Mouse (Mus musculus): Measurements from ENCODE around the gene Uba7. TPM values are rescaled to one million over a fixed set of nuclear protein-coding genes. Genes with fewer than 3 reads are reported as not detected.
"Not testable (repeated sequence)": the region's sequence is repeated elsewhere in the genome, so short reads cannot be mapped to it uniquely, and the experiment has no call there.

The Uba7 gene
- polyA plus RNA-seq, 1 experiment from 2014 or later, result 42.9 TPM

GRCm38 (mm10) chr9:107994464-107994863, 19.2 kb downstream of the Uba7 start:
- Histone ChIP-seq H3K27me3 (replicated peaks) (0 out of 2 replicates have a peak, but pooled peaks cover 3% of the 10 kb centered on the region), H3K27ac (ENCODE audit: poor library complexity, severe bottlenecking) (0 out of 2 replicates have a peak overlapping the region, but pooled peaks have one; percentile 5), H3K4me3 (no peak overlapping the region), H3K4me2 (no peak overlapping the region), H3K4me1 (replicated peaks) (peaks cover 13% of the 10 kb centered on the region), H3K36me3 (no peaks in the 10 kb centered on the region), H3K9ac (0 out of 2 replicates have a peak overlapping the region, but pooled peaks have one; percentile 10), H3K9me3 (replicated peaks) (no peaks in the 10 kb centered on the region)
- no peak for ATAC-seq (ENCODE audit: insufficient number of reproducible peaks, low FRiP score)
- 28% methylated on average over 2 of the region's 2 CpGs for WGBS

GRCm38 (mm10) chr9:107995513-107995912, 20.2 kb downstream of the Uba7 start:
- Histone ChIP-seq H3K36me3 (no peaks in the 10 kb centered on the region), H3K27me3 (replicated peaks) (0 out of 2 replicates have a peak, but pooled peaks cover 3% of the 10 kb centered on the region), H3K4me3 (no peak overlapping the region), H3K4me2 (no peak overlapping the region), H3K4me1 (replicated peaks) (peaks cover 13% of the 10 kb centered on the region), H3K9ac (no peak overlapping the region), H3K9me3 (replicated peaks) (no peaks in the 10 kb centered on the region), H3K27ac (ENCODE audit: poor library complexity, severe bottlenecking) (no peak overlapping the region)
- 88% methylated on average over 21 of the region's 21 CpGs for WGBS
- ATAC-seq (ENCODE audit: insufficient number of reproducible peaks, low FRiP score), result no peak

GRCm38 (mm10) chr9:107996049-107996448, 20.7 kb downstream of the Uba7 start, which contains the start of gene Gm20662:
TSS of gene Gm20662 (plus strand) at chr9:107996349.
- 0 out of 2 replicates have a peak, but pooled peaks cover 3% of the 10 kb centered on the region for H3K27me3 ChIP-seq (replicated peaks)
- H3K4me3 ChIP-seq, result no peak within 1 kb of the TSS
- H3K9me3 ChIP-seq (replicated peaks), result no peaks in the 10 kb centered on the region
- 83% methylated on average over 5 of the region's 5 CpGs for whole genome bisulfite sequencing
- H3K4me1 ChIP-seq (replicated peaks), result peaks cover 13% of the 10 kb centered on the region
- H3K27ac ChIP-seq (ENCODE audit: poor library complexity, severe bottlenecking), result no peak within 1 kb of the TSS
- no peaks in the 10 kb centered on the region for H3K36me3 ChIP-seq
- no peak within 1 kb of the TSS for H3K4me2 ChIP-seq
- ATAC-seq (ENCODE audit: insufficient number of reproducible peaks, low FRiP score), result no peak
- H3K9ac ChIP-seq, result no peak within 1 kb of the TSS

- H3K9me3 ChIP-seq (replicated peaks), result no peaks in the 10 kb centered on the region
- H3K4me2 ChIP-seq, result peak within 1 kb of the TSS; percentile 83
- H3K4me3 ChIP-seq, result peak within 1 kb of the TSS; percentile 97
- H3K36me3 ChIP-seq, result 0 out of 2 replicates have a peak, but pooled peaks cover 3% of the 10 kb centered on the region
- ATAC-seq (ENCODE audit: insufficient number of reproducible peaks, low FRiP score), result peak; percentile 98
- 0 out of 2 replicates have a peak, but pooled peaks cover 3% of the 10 kb centered on the region for H3K27me3 ChIP-seq (replicated peaks)
- H3K9ac ChIP-seq, result peak within 1 kb of the TSS; percentile 98
- H3K4me1 ChIP-seq (replicated peaks), result peaks cover 25% of the 10 kb centered on the region
- H3K27ac ChIP-seq (ENCODE audit: poor library complexity, severe bottlenecking), result peak within 1 kb of the TSS; percentile 97
- WGBS, result under 1% methylated on average over 51 of the region's 51 CpGs
These were observed 26.8 kb downstream of the Uba7 start, which contains the start of gene Ip6k1 for GRCm38 (mm10) chr9:108001922-108002770. TSS of gene Ip6k1 (plus strand) at chr9:108002501.

DNA sequence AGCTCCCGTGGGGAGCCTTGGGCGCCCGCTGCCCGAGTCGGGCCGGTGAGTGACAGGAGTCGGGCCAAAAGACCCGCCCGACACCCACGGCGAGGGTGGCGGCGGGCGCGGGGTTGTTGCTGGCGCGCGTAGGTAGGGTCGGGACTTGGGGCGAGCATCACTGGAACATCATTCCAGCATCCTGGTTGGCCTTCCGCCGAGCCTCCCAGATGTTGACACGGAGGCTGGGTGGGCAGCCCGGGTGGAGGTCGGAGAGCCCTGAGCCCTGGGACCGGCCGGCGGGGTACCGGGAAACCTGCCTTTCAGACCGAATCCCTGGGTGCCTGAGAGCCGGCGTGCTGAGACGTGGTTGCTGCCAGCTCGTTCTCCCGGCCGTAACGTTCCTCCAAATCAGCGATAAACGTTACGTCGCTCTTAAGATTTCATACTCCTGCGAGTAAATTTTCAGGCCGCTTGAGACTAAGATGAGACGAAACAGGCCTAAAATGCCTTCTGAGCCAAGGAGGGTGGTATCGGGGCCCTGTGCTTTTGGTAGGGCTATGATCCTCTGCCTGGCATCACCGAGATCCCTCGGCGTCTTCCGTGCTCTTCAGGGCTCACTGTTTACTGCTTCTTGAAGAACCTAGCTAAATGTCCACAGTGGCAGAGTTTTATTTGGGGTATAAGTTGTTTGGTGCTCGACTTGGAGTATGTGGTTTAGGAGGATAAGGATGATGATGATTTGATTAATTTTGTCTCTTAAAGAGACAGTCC, 27.6 kb downstream of the Uba7 start:
- Histone ChIP-seq H3K4me2 (peak overlapping the region; percentile 83), H3K9me3 (replicated peaks) (no peaks in the 10 kb centered on the region), H3K9ac (peak overlapping the region; percentile 98), H3K27ac (ENCODE audit: poor library complexity, severe bottlenecking) (peak overlapping the region; percentile 97), H3K4me3 (peak overlapping the region; percentile 97), H3K27me3 (replicated peaks) (0 out of 2 replicates have a peak, but pooled peaks cover 3% of the 10 kb centered on the region), H3K36me3 (0 out of 2 replicates have a peak, but pooled peaks cover 3% of the 10 kb centered on the region), H3K4me1 (replicated peaks) (peaks cover 25% of the 10 kb centered on the region)
- ATAC-seq (ENCODE audit: insufficient number of reproducible peaks, low FRiP score), result peak; percentile 53
- under 1% methylated on average over 50 of the region's 50 CpGs for WGBS

GRCm38 (mm10) chr9:108003531-108003890, 28.2 kb downstream of the Uba7 start:
- 0 out of 2 replicates have a peak, but pooled peaks cover 3% of the 10 kb centered on the region for H3K27me3 ChIP-seq (replicated peaks)

DNA sequence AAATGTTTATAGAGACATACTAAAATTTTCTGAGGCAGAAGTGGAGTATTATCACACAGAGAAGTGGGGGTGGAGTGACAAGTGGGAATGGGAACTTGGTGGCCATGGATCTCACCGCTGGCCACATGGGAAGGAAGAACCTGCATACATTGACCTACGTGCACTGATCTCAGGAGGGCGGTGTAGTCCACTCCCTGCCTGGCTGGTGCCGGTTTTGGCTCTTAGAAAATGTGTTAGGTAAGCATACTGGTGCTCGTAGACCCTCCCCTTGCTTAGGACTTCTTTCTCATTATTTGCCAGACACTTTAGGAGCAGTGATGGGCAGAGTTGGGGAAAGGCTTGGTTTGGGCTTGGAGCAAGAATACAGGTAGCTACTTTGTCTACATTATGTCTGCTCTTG, 32.7 kb downstream of the Uba7 start:
- Histone ChIP-seq H3K9ac (0 out of 2 replicates have a peak overlapping the region, but pooled peaks have one; percentile 41), H3K4me1 (replicated peaks) (peaks cover 30% of the 10 kb centered on the region), H3K27me3 (replicated peaks) (no peaks in the 10 kb centered on the region), H3K4me2 (no peak overlapping the region), H3K4me3 (no peak overlapping the region), H3K27ac (ENCODE audit: poor library complexity, severe bottlenecking) (no peak overlapping the region), H3K9me3 (replicated peaks) (no peaks in the 10 kb centered on the region), H3K36me3 (peaks cover 11% of the 10 kb centered on the region; the same call in 1 of the 2 replicates)
- 92% methylated on average over 5 of the region's 5 CpGs for WGBS
- ATAC-seq (ENCODE audit: insufficient number of reproducible peaks, low FRiP score), result no peak

More at GRCm38 (mm10) chr9:108003531-108003890, 28.2 kb downstream of the Uba7 start:
- Histone ChIP-seq H3K9me3 (replicated peaks) (no peaks in the 10 kb centered on the region), H3K36me3 (0 out of 2 replicates have a peak, but pooled peaks cover 3% of the 10 kb centered on the region), H3K27ac (ENCODE audit: poor library complexity, severe bottlenecking) (peak overlapping the region; percentile 97), H3K4me3 (peak overlapping the region; percentile 97), H3K4me1 (replicated peaks) (peaks cover 31% of the 10 kb centered on the region), H3K4me2 (peak overlapping the region; percentile 83), H3K9ac (peak overlapping the region; percentile 98)
- 23% methylated on average over 8 of the region's 8 CpGs for WGBS
- no peak for ATAC-seq (ENCODE audit: insufficient number of reproducible peaks, low FRiP score)

DNA sequence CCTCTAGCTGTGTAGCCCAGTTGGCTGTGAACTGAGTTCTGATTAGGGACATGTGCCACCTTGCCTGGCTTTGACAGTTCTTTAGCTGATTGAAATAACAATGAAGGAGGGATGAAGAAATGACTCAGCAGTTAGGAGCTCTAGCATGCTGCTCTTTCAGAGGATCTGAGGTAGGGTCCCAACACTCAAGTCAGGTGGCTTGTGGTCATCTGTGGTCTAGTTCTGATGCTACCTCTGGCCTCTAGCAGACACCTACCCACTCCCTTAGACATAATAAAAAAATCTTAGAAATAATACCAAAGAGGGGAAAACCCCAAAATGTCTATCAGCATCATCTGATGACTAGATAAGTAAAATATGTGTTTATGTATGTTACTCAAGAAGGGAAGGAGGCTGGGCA, 35.1 kb downstream of the Uba7 start:
- Histone ChIP-seq H3K9me3 (replicated peaks) (no peaks in the 10 kb centered on the region), H3K4me3 (no peak overlapping the region), H3K4me2 (no peak overlapping the region), H3K9ac (no peak overlapping the region), H3K27ac (ENCODE audit: poor library complexity, severe bottlenecking) (no peak overlapping the region), H3K4me1 (replicated peaks) (peaks cover 14% of the 10 kb centered on the region), H3K27me3 (replicated peaks) (no peaks in the 10 kb centered on the region), H3K36me3 (peaks cover 12% of the 10 kb centered on the region; the same call in 1 of the 2 replicates)
- ATAC-seq (ENCODE audit: insufficient number of reproducible peaks, low FRiP score), result no peak

DNA sequence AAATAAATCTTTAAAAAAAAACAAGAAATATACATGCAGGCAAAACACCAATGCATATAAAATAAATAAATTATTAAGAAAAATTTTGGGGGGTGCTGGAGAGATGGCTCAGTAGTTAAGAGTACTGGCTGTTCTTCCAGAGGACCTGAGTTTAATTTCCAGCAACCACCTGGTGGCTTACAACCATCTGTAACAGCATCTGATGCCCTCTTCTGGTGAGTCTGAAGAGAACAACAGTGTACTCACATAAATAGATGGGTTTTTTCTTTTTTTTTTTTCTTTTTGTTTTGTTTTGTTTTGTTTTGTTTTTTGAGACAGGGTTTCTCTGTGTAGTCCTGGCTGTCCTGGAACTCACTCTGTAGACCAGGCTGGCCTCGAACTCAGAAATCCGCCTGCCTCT, 38.3 kb downstream of the Uba7 start:
- WGBS, result 97% methylated on average over 2 of the region's 2 CpGs
- H3K27ac ChIP-seq (ENCODE audit: poor library complexity, severe bottlenecking); H3K4me1 ChIP-seq (replicated peaks); H3K4me3 ChIP-seq; H3K9me3 ChIP-seq (replicated peaks); H3K4me2 ChIP-seq; H3K9ac ChIP-seq; H3K27me3 ChIP-seq (replicated peaks); ATAC-seq (ENCODE audit: insufficient number of reproducible peaks, low FRiP score): not testable (repeated sequence)
- peaks cover 18% of the 10 kb centered on the region; the same call in 1 of the 2 replicates for H3K36me3 ChIP-seq

DNA sequence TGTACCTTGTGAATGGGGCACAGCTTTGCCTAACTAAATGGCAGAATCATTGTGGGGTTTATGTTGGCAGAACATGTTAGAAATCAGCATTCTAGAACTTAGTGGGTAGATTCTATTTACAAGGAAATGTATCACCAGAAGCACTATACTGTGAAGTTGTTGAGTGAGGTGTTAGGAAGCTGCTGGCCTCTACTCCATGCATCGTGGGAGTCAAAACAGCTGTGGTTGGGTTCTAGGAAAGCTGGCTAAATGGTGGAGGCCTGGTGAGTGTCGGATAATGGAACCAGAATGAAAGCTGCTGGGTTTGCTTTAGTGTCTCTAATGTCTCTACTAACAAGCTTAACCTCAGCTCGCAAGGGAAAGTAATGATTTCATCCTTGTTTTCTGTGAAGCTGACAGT, 41.8 kb downstream of the Uba7 start:
- Histone ChIP-seq H3K36me3 (peaks cover 18% of the 10 kb centered on the region; the same call in 1 of the 2 replicates), H3K4me2 (no peak overlapping the region), H3K4me3 (no peak overlapping the region), H3K4me1 (replicated peaks) (peaks cover 18% of the 10 kb centered on the region), H3K9ac (no peak overlapping the region), H3K27ac (ENCODE audit: poor library complexity, severe bottlenecking) (no peak overlapping the region), H3K27me3 (replicated peaks) (no peaks in the 10 kb centered on the region), H3K9me3 (replicated peaks) (no peaks in the 10 kb centered on the region)
- WGBS, result 79% methylated on average over 3 of the region's 3 CpGs
- no peak for ATAC-seq (ENCODE audit: insufficient number of reproducible peaks, low FRiP score)

DNA sequence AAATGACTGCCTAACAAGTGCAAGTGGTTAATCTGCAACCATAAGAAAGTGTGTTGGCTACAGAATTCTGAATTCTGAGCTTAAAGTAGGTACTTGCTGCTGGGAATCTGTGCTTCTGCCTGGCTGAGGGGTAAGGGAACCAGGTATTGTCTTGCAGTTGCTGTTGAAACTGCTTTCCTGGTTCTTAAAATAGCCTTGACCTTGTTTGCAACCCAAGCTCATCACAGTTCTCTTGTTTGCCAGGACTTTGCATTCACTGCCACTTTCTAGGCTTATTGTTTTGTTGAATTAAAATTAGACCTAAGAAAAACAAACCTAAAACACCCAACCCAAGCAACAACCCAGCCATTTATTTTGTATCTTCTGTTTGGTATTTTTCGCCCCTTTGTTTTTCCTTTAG, 45.4 kb downstream of the Uba7 start:
- peaks cover 16% of the 10 kb centered on the region for H3K4me1 ChIP-seq (replicated peaks)
- H3K27me3 ChIP-seq (replicated peaks), result no peaks in the 10 kb centered on the region
- no peak for ATAC-seq (ENCODE audit: insufficient number of reproducible peaks, low FRiP score)
- H3K4me3 ChIP-seq, result no peak overlapping the region
- peaks cover 27% of the 10 kb centered on the region for H3K36me3 ChIP-seq
- no peaks in the 10 kb centered on the region for H3K9me3 ChIP-seq (replicated peaks)
- peak overlapping the region; percentile 18; the same call in 1 of the 2 replicates for H3K27ac ChIP-seq (ENCODE audit: poor library complexity, severe bottlenecking)
- WGBS, result 92% methylated on average over 1 of the region's 1 CpGs
- peak overlapping the region; percentile 24 for H3K4me2 ChIP-seq
- no peak overlapping the region for H3K9ac ChIP-seq
